Mouse (Mus musculus) kidney, embryonic 15.5 days (tissue): ENCODE results near the gene Apol7c. TPM values are rescaled to one million over a fixed set of nuclear protein-coding genes. Genes with fewer than 3 reads are reported as not detected.
"Not testable (repeated sequence)": the region's sequence is repeated elsewhere in the genome, so short reads cannot be mapped to it uniquely, and the experiment has no call there.

Experiments used
- ATAC-seq: fragments of 200-750 bp; cut with Nextera tagmentation; replicated peaks from 2 replicates; pipeline ENCODE4 v1.8.0; 2017; ENCODE audit warnings: moderate TSS enrichment; ENCODE audit not compliant: low FRiP score
- H3K27ac ChIP-seq: fragments of 300-500 bp; sonication (generic); 2 replicates; pipeline ENCODE4 v1.5.1; 2015; ENCODE audit warnings: mild to moderate bottlenecking, inconsistent platforms
- H3K27me3 ChIP-seq: fragments of 300-500 bp; sonication (generic); 2 replicates; pipeline ENCODE4 v1.6.1; 2015; ENCODE audit warnings: inconsistent platforms
- H3K36me3 ChIP-seq: fragments of 300-500 bp; sonication (generic); 2 replicates; pipeline ENCODE4 v1.6.1; 2015; ENCODE audit warnings: inconsistent platforms
- H3K4me1 ChIP-seq: fragments of 300-500 bp; sonication (generic); 2 replicates; pipeline ENCODE4 v1.6.1; 2015; ENCODE audit warnings: inconsistent platforms
- H3K4me2 ChIP-seq: fragments of 300-500 bp; sonication (generic); 2 replicates; pipeline ENCODE4 v1.6.1; 2015; ENCODE audit warnings: moderate library complexity, mild to moderate bottlenecking, inconsistent platforms
- H3K4me3 ChIP-seq: fragments of 300-500 bp; sonication (generic); replicated peaks from 2 replicates; pipeline ENCODE4 v1.5.1; 2015; ENCODE audit warnings: mild to moderate bottlenecking, inconsistent platforms
- H3K9ac ChIP-seq: fragments of 300-500 bp; sonication (generic); 2 replicates; pipeline ENCODE4 v1.6.1; 2015; ENCODE audit warnings: mild to moderate bottlenecking, inconsistent platforms
- H3K9me3 ChIP-seq: fragments of 300-500 bp; sonication (generic); replicated peaks from 2 replicates; pipeline ENCODE4 v1.6.1; 2016; ENCODE audit warnings: inconsistent platforms
- WGBS: fragments of 180-500 bp; shearing (Covaris S2); methylation state at CpG from one replicate; pipeline ENCODE4 v1.1.7; 2015; ENCODE audit warnings: mixed read lengths; 5-methylcytosine and 5-hydroxymethylcytosine counted together
- polyA plus RNA-seq: library from polyadenylated mRNA; unstranded; fragments of >200 nt; fragmentation: Nextera tagmentation; extraction: Ambion mirVana; gene quantifications from 2 replicates; pipeline ENCODE4 v1.2.1, GENCODE M21; 2015

Gene Apol7c
- polyA plus RNA-seq, result not detected in 2 replicates

GRCm38 (mm10) chr15:77533216-77533615, at the start of gene Apol7c:
Apol7c (minus strand) TSS chr15:77533316.
- Histone ChIP-seq H3K9me3 (no peaks in the 10 kb centered on the region), H3K27ac (no peak within 1 kb of the TSS), H3K4me3 (no peak within 1 kb of the TSS), H3K27me3 (no peaks in the 10 kb centered on the region), H3K9ac (no peak within 1 kb of the TSS), H3K36me3 (no peaks in the 10 kb centered on the region), H3K4me1 (no peaks in the 10 kb centered on the region), H3K4me2 (no peak within 1 kb of the TSS)
- ATAC-seq, result no peak

GRCm38 (mm10) chr15:77581681-77582080, 48.6 kb upstream of the Apol7c start:
- no peaks in the 10 kb centered on the region for H3K27me3 ChIP-seq
- no peaks in the 10 kb centered on the region for H3K36me3 ChIP-seq
- ATAC-seq, result no peak
- H3K4me1 ChIP-seq, result no peaks in the 10 kb centered on the region
- WGBS, result 53% methylated on average over 1 of the region's 1 CpGs
- no peaks in the 10 kb centered on the region for H3K9me3 ChIP-seq
- no peak overlapping the region for H3K27ac ChIP-seq
- no peak overlapping the region for H3K4me2 ChIP-seq
- no peak overlapping the region for H3K9ac ChIP-seq
- H3K4me3 ChIP-seq, result no peak overlapping the region

GRCm38 (mm10) chr15:77579311-77579710, 46.2 kb upstream of the Apol7c start:
- Histone ChIP-seq H3K36me3 (no peaks in the 10 kb centered on the region), H3K4me2 (no peak overlapping the region), H3K9me3 (no peaks in the 10 kb centered on the region), H3K4me1 (no peaks in the 10 kb centered on the region), H3K4me3 (no peak overlapping the region), H3K27ac (no peak overlapping the region), H3K9ac (no peak overlapping the region), H3K27me3 (no peaks in the 10 kb centered on the region)
- WGBS, result 92% methylated on average over 4 of the region's 4 CpGs
- no peak for ATAC-seq

GRCm38 (mm10) chr15:77578801-77579200, 45.7 kb upstream of the Apol7c start:
- H3K36me3 ChIP-seq, result no peaks in the 10 kb centered on the region
- H3K4me1 ChIP-seq, result no peaks in the 10 kb centered on the region
- H3K9me3 ChIP-seq, result no peaks in the 10 kb centered on the region
- 92% methylated on average over 2 of the region's 2 CpGs for WGBS
- H3K4me2 ChIP-seq, result no peak overlapping the region
- H3K9ac ChIP-seq, result no peak overlapping the region
- no peak overlapping the region for H3K27ac ChIP-seq
- ATAC-seq, result no peak
- H3K27me3 ChIP-seq, result no peaks in the 10 kb centered on the region
- no peak overlapping the region for H3K4me3 ChIP-seq

GRCm38 (mm10) chr15:77563219-77563618, 30.1 kb upstream of the Apol7c start:
- Histone ChIP-seq H3K4me2 (no peak overlapping the region), H3K27ac (no peak overlapping the region), H3K36me3 (no peaks in the 10 kb centered on the region), H3K4me3 (no peak overlapping the region), H3K9ac (no peak overlapping the region), H3K4me1 (no peaks in the 10 kb centered on the region), H3K27me3 (no peaks in the 10 kb centered on the region), H3K9me3 (no peaks in the 10 kb centered on the region)
- no peak for ATAC-seq

- no peak within 1 kb of the TSS for H3K4me3 ChIP-seq
Observed at GRCm38 (mm10) chr15:77561792-77562191, 28.7 kb upstream of the Apol7c start, which contains the start of gene 1700025B11Rik. 1700025B11Rik (minus strand) TSS chr15:77561892.

GRCm38 (mm10) chr15:77539221-77539620, 6.1 kb upstream of the Apol7c start:
- not testable (repeated sequence) for ATAC-seq, H3K4me1 ChIP-seq, H3K27me3 ChIP-seq, H3K36me3 ChIP-seq, H3K27ac ChIP-seq, H3K4me2 ChIP-seq, H3K9me3 ChIP-seq, H3K9ac ChIP-seq, H3K4me3 ChIP-seq
- 38% methylated on average over 1 of the region's 1 CpGs for WGBS

More at GRCm38 (mm10) chr15:77561792-77562191, 28.7 kb upstream of the Apol7c start, which contains the start of gene 1700025B11Rik:
- Histone ChIP-seq H3K27ac (no peak within 1 kb of the TSS), H3K4me1 (no peaks in the 10 kb centered on the region), H3K27me3 (no peaks in the 10 kb centered on the region), H3K9ac (no peak within 1 kb of the TSS), H3K9me3 (no peaks in the 10 kb centered on the region), H3K36me3 (no peaks in the 10 kb centered on the region), H3K4me2 (no peak within 1 kb of the TSS)
- no peak for ATAC-seq

- not testable (repeated sequence) for ATAC-seq, H3K9me3 ChIP-seq
- WGBS, result 15% methylated on average over 6 of the region's 6 CpGs
Observed at GRCm38 (mm10) chr15:77523186-77523843, 9.8 kb downstream of the Apol7c start.

GRCm38 (mm10) chr15:77520596-77520995, 12.5 kb downstream of the Apol7c start:
- 66% methylated on average over 4 of the region's 4 CpGs for WGBS
- H3K4me3 ChIP-seq, H3K36me3 ChIP-seq, ATAC-seq, H3K4me2 ChIP-seq, H3K4me1 ChIP-seq, H3K27me3 ChIP-seq, H3K9ac ChIP-seq, H3K27ac ChIP-seq, H3K9me3 ChIP-seq: not testable (repeated sequence)

More at GRCm38 (mm10) chr15:77523186-77523843, 9.8 kb downstream of the Apol7c start:
- H3K27me3 ChIP-seq, H3K36me3 ChIP-seq, H3K9ac ChIP-seq, H3K4me2 ChIP-seq, H3K4me3 ChIP-seq, H3K4me1 ChIP-seq, H3K27ac ChIP-seq: not testable (repeated sequence)

GRCm38 (mm10) chr15:77507966-77508365, 25.1 kb downstream of the Apol7c start, which contains the start of gene Apol11a:
Apol11a (plus strand) TSS chr15:77508271.
- H3K4me3 ChIP-seq, H3K27ac ChIP-seq, H3K9me3 ChIP-seq, H3K4me1 ChIP-seq, H3K36me3 ChIP-seq, H3K9ac ChIP-seq, H3K4me2 ChIP-seq, ATAC-seq, H3K27me3 ChIP-seq: not testable (repeated sequence)

GRCm38 (mm10) chr15:77494694-77495093, 38.4 kb downstream of the Apol7c start:
- 48% methylated on average over 1 of the region's 1 CpGs for WGBS
- not testable (repeated sequence) for ATAC-seq, H3K9ac ChIP-seq

GRCm38 (mm10) chr15:77493181-77493580, 39.9 kb downstream of the Apol7c start:
- no CpG with 5 or more reads among the region's 1 CpGs for WGBS
- H3K4me1 ChIP-seq, H3K9ac ChIP-seq, ATAC-seq, H3K36me3 ChIP-seq, H3K27ac ChIP-seq, H3K9me3 ChIP-seq, H3K27me3 ChIP-seq, H3K4me3 ChIP-seq, H3K4me2 ChIP-seq: not testable (repeated sequence)

More at GRCm38 (mm10) chr15:77494694-77495093, 38.4 kb downstream of the Apol7c start:
- H3K27ac ChIP-seq, H3K36me3 ChIP-seq, H3K4me2 ChIP-seq, H3K4me1 ChIP-seq, H3K27me3 ChIP-seq, H3K4me3 ChIP-seq, H3K9me3 ChIP-seq: not testable (repeated sequence)
